Mouse (Mus musculus): ENCODE measurements around the gene Eif4enif1. TPM values are rescaled to one million over a fixed set of nuclear protein-coding genes. Genes with fewer than 3 reads are reported as not detected.

Eif4enif1 gene
- polyA plus RNA-seq, 1 experiment = 32.8 TPM

GRCm38 (mm10) chr11:3288521-3289301 lies 86.5 kb downstream of the Eif4enif1 start, which contains the start of gene Patz1:
Patz1 (plus strand) TSS chr11:3288874.
- Histone ChIP-seq H3K27me3 (replicated peaks; ENCODE audit: control insufficient read depth, insufficient read depth, low read length) (no peaks in the 10 kb centered on the region), H3K36me3 (ENCODE audit: control insufficient read depth, insufficient read depth, low read length) (peaks cover 3% of the 10 kb centered on the region; the same call in 1 of the 2 replicates), H3K27ac (ENCODE audit: insufficient read depth, low read depth, low read length) (peak within 1 kb of the TSS; percentile 98), H3K4me1 (ENCODE audit: control insufficient read depth, insufficient read depth, low read length) (peaks cover 18% of the 10 kb centered on the region), H3K4me3 (ENCODE audit: insufficient read depth, low read depth, low read length) (peak within 1 kb of the TSS; percentile 92)
- TF ChIP-seq POLR2A (IDR thresholded peaks at IDR 0.05; ENCODE audit: low read depth, low read length) (peak; percentile 61), CTCF (conservative IDR thresholded peaks at IDR 0.05; ENCODE audit: insufficient read depth, insufficient read length, low read depth, low read length) (no peak)
- under 1% methylated on average over 41 of the region's 41 CpGs for WGBS
- DNase-seq = peak; percentile 75

GRCm38 (mm10) chr11:3289302-3289802 lies 87.2 kb downstream of the Eif4enif1 start:
- H3K4me1 ChIP-seq (ENCODE audit: control insufficient read depth, insufficient read depth, low read length) = peaks cover 18% of the 10 kb centered on the region
- H3K36me3 ChIP-seq (ENCODE audit: control insufficient read depth, insufficient read depth, low read length) = peaks cover 4% of the 10 kb centered on the region; the same call in 1 of the 2 replicates
- peak overlapping the region; percentile 98 for H3K27ac ChIP-seq (ENCODE audit: insufficient read depth, low read depth, low read length)
- under 1% methylated on average over 39 of the region's 40 CpGs for WGBS
- TF ChIP-seq CTCF (conservative IDR thresholded peaks at IDR 0.05; ENCODE audit: insufficient read depth, insufficient read length, low read depth, low read length) = no peak
- no peak for TF ChIP-seq POLR2A (IDR thresholded peaks at IDR 0.05; ENCODE audit: low read depth, low read length)
- H3K4me3 ChIP-seq (ENCODE audit: insufficient read depth, low read depth, low read length) = peak overlapping the region; percentile 92
- peak; percentile 83 for DNase-seq
- no peaks in the 10 kb centered on the region for H3K27me3 ChIP-seq (replicated peaks; ENCODE audit: control insufficient read depth, insufficient read depth, low read length)

GRCm38 (mm10) chr11:3289803-3290639 lies 87.8 kb downstream of the Eif4enif1 start:
- DNase-seq = peak; percentile 87
- peaks cover 7% of the 10 kb centered on the region; the same call in 1 of the 2 replicates for H3K36me3 ChIP-seq (ENCODE audit: control insufficient read depth, insufficient read depth, low read length)
- no peaks in the 10 kb centered on the region for H3K27me3 ChIP-seq (replicated peaks; ENCODE audit: control insufficient read depth, insufficient read depth, low read length)
- TF ChIP-seq CTCF (conservative IDR thresholded peaks at IDR 0.05; ENCODE audit: insufficient read depth, insufficient read length, low read depth, low read length) (peak; percentile 54), POLR2A (IDR thresholded peaks at IDR 0.05; ENCODE audit: low read depth, low read length) (peak; percentile 18)
- peak overlapping the region; percentile 98 for H3K27ac ChIP-seq (ENCODE audit: insufficient read depth, low read depth, low read length)
- H3K4me3 ChIP-seq (ENCODE audit: insufficient read depth, low read depth, low read length) = peak overlapping the region; percentile 92
- peaks cover 18% of the 10 kb centered on the region for H3K4me1 ChIP-seq (ENCODE audit: control insufficient read depth, insufficient read depth, low read length)
- under 1% methylated on average over 91 of the region's 92 CpGs for WGBS

GRCm38 (mm10) chr11:3290640-3291310 lies 88.6 kb downstream of the Eif4enif1 start:
- peak; percentile 50 for DNase-seq
- TF ChIP-seq CTCF (conservative IDR thresholded peaks at IDR 0.05; ENCODE audit: insufficient read depth, insufficient read length, low read depth, low read length) = no peak
- no peak for TF ChIP-seq POLR2A (IDR thresholded peaks at IDR 0.05; ENCODE audit: low read depth, low read length)

GRCm38 (mm10) chr11:3291311-3292061 lies 89.3 kb downstream of the Eif4enif1 start:
- Histone ChIP-seq H3K4me1 (ENCODE audit: control insufficient read depth, insufficient read depth, low read length) (peaks cover 18% of the 10 kb centered on the region), H3K27me3 (replicated peaks; ENCODE audit: control insufficient read depth, insufficient read depth, low read length) (no peaks in the 10 kb centered on the region), H3K4me3 (ENCODE audit: insufficient read depth, low read depth, low read length) (peak overlapping the region; percentile 92), H3K36me3 (ENCODE audit: control insufficient read depth, insufficient read depth, low read length) (peaks cover 7% of the 10 kb centered on the region; the same call in 1 of the 2 replicates), H3K27ac (ENCODE audit: insufficient read depth, low read depth, low read length) (peak overlapping the region; percentile 91)
- peak; percentile 15 for DNase-seq
- WGBS = 15% methylated on average over 26 of the region's 26 CpGs
- TF ChIP-seq CTCF (conservative IDR thresholded peaks at IDR 0.05; ENCODE audit: insufficient read depth, insufficient read length, low read depth, low read length) = no peak
- TF ChIP-seq POLR2A (IDR thresholded peaks at IDR 0.05; ENCODE audit: low read depth, low read length) = no peak

More at GRCm38 (mm10) chr11:3290640-3291310, 88.6 kb downstream of the Eif4enif1 start:
- H3K4me3 ChIP-seq (ENCODE audit: insufficient read depth, low read depth, low read length) = peak overlapping the region; percentile 92
- H3K27me3 ChIP-seq (replicated peaks; ENCODE audit: control insufficient read depth, insufficient read depth, low read length) = no peaks in the 10 kb centered on the region
- peak overlapping the region; percentile 91 for H3K27ac ChIP-seq (ENCODE audit: insufficient read depth, low read depth, low read length)
- 2% methylated on average over 50 of the region's 50 CpGs for WGBS
- H3K4me1 ChIP-seq (ENCODE audit: control insufficient read depth, insufficient read depth, low read length) = peaks cover 18% of the 10 kb centered on the region
- peaks cover 7% of the 10 kb centered on the region; the same call in 1 of the 2 replicates for H3K36me3 ChIP-seq (ENCODE audit: control insufficient read depth, insufficient read depth, low read length)

GRCm38 (mm10) chr11:3292062-3292421 lies 89.8 kb downstream of the Eif4enif1 start:
- TF ChIP-seq CTCF (conservative IDR thresholded peaks at IDR 0.05; ENCODE audit: insufficient read depth, insufficient read length, low read depth, low read length) (no peak), POLR2A (IDR thresholded peaks at IDR 0.05; ENCODE audit: low read depth, low read length) (no peak)
- Histone ChIP-seq H3K36me3 (ENCODE audit: control insufficient read depth, insufficient read depth, low read length) (peaks cover 7% of the 10 kb centered on the region; the same call in 1 of the 2 replicates), H3K4me3 (ENCODE audit: insufficient read depth, low read depth, low read length) (peak overlapping the region; percentile 92), H3K4me1 (ENCODE audit: control insufficient read depth, insufficient read depth, low read length) (peaks cover 17% of the 10 kb centered on the region), H3K27ac (ENCODE audit: insufficient read depth, low read depth, low read length) (peak overlapping the region; percentile 91), H3K27me3 (replicated peaks; ENCODE audit: control insufficient read depth, insufficient read depth, low read length) (no peaks in the 10 kb centered on the region)
- 1% methylated on average over 8 of the region's 8 CpGs for WGBS
- DNase-seq = peak; percentile 72

All from kidney, adult 2 months (tissue).